Mouse (Mus musculus) brain, embryonic 14.5 days (tissue): ENCODE measurements around the gene Sccpdh.
"Not testable (repeated sequence)": the region's sequence is repeated elsewhere in the genome, so short reads cannot be mapped to it uniquely, and the experiment has no call there.

Experiments
- CTCF ChIP-seq: fragments of 200-500 bp; IDR thresholded peaks from 2 replicates; pipeline ENCODE4 v1.5.1; 2012; ENCODE audit warnings: inconsistent platforms, mild to moderate bottlenecking, moderate library complexity, borderline replicate concordance; ENCODE audit not compliant: insufficient read depth, insufficient read length; ENCODE audit errors: extremely low read depth
- POLR2A ChIP-seq: fragments of 200-500 bp; IDR thresholded peaks from 2 replicates; pipeline ENCODE4 v1.6.1; 2012; ENCODE audit warnings: mild to moderate bottlenecking, inconsistent platforms, borderline replicate concordance; ENCODE audit not compliant: poor library complexity, insufficient read depth, insufficient read length, severe bottlenecking; ENCODE audit errors: extremely low read depth

- not testable (repeated sequence) for TF ChIP-seq POLR2A, CTCF
These were observed 19.3 kb upstream of the Sccpdh start for GRCm38 (mm10) chr1:179648678-179649077.
